Mouse (Mus musculus): ENCODE results near the gene Hoxc13. TPM values are rescaled to one million over a fixed set of nuclear protein-coding genes. Genes with fewer than 3 reads are reported as not detected.

The Hoxc13 gene
- total and polyA plus RNA-seq, 2 experiments from 2014 or later = not detected

GRCm38 (mm10) chr15:102965003-102965891 lies 44.3 kb downstream of the Hoxc13 start:
- Histone ChIP-seq H3K4me3 (ENCODE audit: low read depth, low read length) (no peak overlapping the region), H3K27ac (ENCODE audit: low read depth, low read length) (no peak overlapping the region), H3K27me3 (ENCODE audit: insufficient read depth, low read length) (peaks cover 96% of the 10 kb centered on the region), H3K9me3 (ENCODE audit: low read length) (no peaks in the 10 kb centered on the region), H3K36me3 (ENCODE audit: insufficient read depth) (no peaks in the 10 kb centered on the region), H3K4me1 (ENCODE audit: insufficient read depth) (no peaks in the 10 kb centered on the region), H3K4me2 (ENCODE audit: low read depth) (no peak overlapping the region), H3K9ac (no peak overlapping the region)
- 4% methylated on average over 26 of the region's 26 CpGs for WGBS
- no peak for ATAC-seq
- DNase-seq = no peak
- TF ChIP-seq CTCF (IDR thresholded peaks at IDR 0.05; ENCODE audit: low read depth) = no peak

- 0 out of 2 replicates have a peak overlapping the region, but pooled peaks have one; percentile 6 for H3K4me2 ChIP-seq (ENCODE audit: low read depth)
- H3K4me1 ChIP-seq (ENCODE audit: insufficient read depth) = no peaks in the 10 kb centered on the region
- H3K36me3 ChIP-seq (ENCODE audit: insufficient read depth) = no peaks in the 10 kb centered on the region
- H3K27me3 ChIP-seq (ENCODE audit: insufficient read depth, low read length) = peaks cover 96% of the 10 kb centered on the region
- WGBS = 4% methylated on average over 28 of the region's 30 CpGs
- H3K9ac ChIP-seq = no peak overlapping the region
- peak; percentile 66 for DNase-seq
- peak; percentile 40; the same call in 1 of the 2 replicates for ATAC-seq
- H3K27ac ChIP-seq (ENCODE audit: low read depth, low read length) = no peak overlapping the region
- H3K4me3 ChIP-seq (ENCODE audit: low read depth, low read length) = no peak overlapping the region
- H3K9me3 ChIP-seq (ENCODE audit: low read length) = no peaks in the 10 kb centered on the region
- peak; percentile 70 for TF ChIP-seq CTCF (IDR thresholded peaks at IDR 0.05; ENCODE audit: low read depth)
These were observed 45.2 kb downstream of the Hoxc13 start for GRCm38 (mm10) chr15:102965892-102966775.

- no peak for ATAC-seq
- no peak within 1 kb of the TSS for H3K4me3 ChIP-seq (ENCODE audit: low read depth, low read length)
These were observed 45.9 kb downstream of the Hoxc13 start, which contains the start of gene Hoxc10 for GRCm38 (mm10) chr15:102966776-102967311. TSS of gene Hoxc10 (plus strand) at chr15:102966796.

GRCm38 (mm10) chr15:102967312-102967510 lies 46.3 kb downstream of the Hoxc13 start, which contains the start of gene Hoxc5:
TSS of gene Hoxc5 (plus strand) at chr15:102967443.
- ATAC-seq (no peak), DNase-seq (no peak)
- Histone ChIP-seq H3K4me3 (ENCODE audit: low read depth, low read length) (no peak within 1 kb of the TSS), H3K9me3 (ENCODE audit: low read length) (no peaks in the 10 kb centered on the region), H3K36me3 (ENCODE audit: insufficient read depth) (no peaks in the 10 kb centered on the region), H3K27me3 (ENCODE audit: insufficient read depth, low read length) (peaks cover 97% of the 10 kb centered on the region), H3K4me1 (ENCODE audit: insufficient read depth) (no peaks in the 10 kb centered on the region), H3K9ac (no peak within 1 kb of the TSS), H3K4me2 (ENCODE audit: low read depth) (0 out of 2 replicates have a peak within 1 kb of the TSS, but pooled peaks have one; percentile 6), H3K27ac (ENCODE audit: low read depth, low read length) (no peak within 1 kb of the TSS)
- no peak for TF ChIP-seq CTCF (IDR thresholded peaks at IDR 0.05; ENCODE audit: low read depth)
- 3% methylated on average over 12 of the region's 12 CpGs for WGBS

More at GRCm38 (mm10) chr15:102966776-102967311, 45.9 kb downstream of the Hoxc13 start, which contains the start of gene Hoxc10:
- DNase-seq = no peak
- H3K27ac ChIP-seq (ENCODE audit: low read depth, low read length) = no peak within 1 kb of the TSS
- H3K9me3 ChIP-seq (ENCODE audit: low read length) = no peaks in the 10 kb centered on the region
- H3K9ac ChIP-seq = no peak within 1 kb of the TSS
- no peak for TF ChIP-seq CTCF (IDR thresholded peaks at IDR 0.05; ENCODE audit: low read depth)
- WGBS = 3% methylated on average over 27 of the region's 27 CpGs
- 0 out of 2 replicates have a peak within 1 kb of the TSS, but pooled peaks have one; percentile 6 for H3K4me2 ChIP-seq (ENCODE audit: low read depth)
- H3K4me1 ChIP-seq (ENCODE audit: insufficient read depth) = no peaks in the 10 kb centered on the region
- peaks cover 96% of the 10 kb centered on the region for H3K27me3 ChIP-seq (ENCODE audit: insufficient read depth, low read length)
- H3K36me3 ChIP-seq (ENCODE audit: insufficient read depth) = no peaks in the 10 kb centered on the region

- H3K36me3 ChIP-seq (ENCODE audit: insufficient read depth) = no peaks in the 10 kb centered on the region
- no peak for TF ChIP-seq CTCF (IDR thresholded peaks at IDR 0.05; ENCODE audit: low read depth)
- no peak overlapping the region for H3K4me3 ChIP-seq (ENCODE audit: low read depth, low read length)
- no peaks in the 10 kb centered on the region for H3K9me3 ChIP-seq (ENCODE audit: low read length)
- no peak overlapping the region for H3K4me2 ChIP-seq (ENCODE audit: low read depth)
- H3K4me1 ChIP-seq (ENCODE audit: insufficient read depth) = no peaks in the 10 kb centered on the region
- 2% methylated on average over 34 of the region's 34 CpGs for WGBS
- no peak overlapping the region for H3K27ac ChIP-seq (ENCODE audit: low read depth, low read length)
- no peak overlapping the region for H3K9ac ChIP-seq
- H3K27me3 ChIP-seq (ENCODE audit: insufficient read depth, low read length) = peaks cover 97% of the 10 kb centered on the region
- DNase-seq = no peak
- no peak for ATAC-seq
These were observed 46.9 kb downstream of the Hoxc13 start for GRCm38 (mm10) chr15:102967511-102968397.

GRCm38 (mm10) chr15:102969296-102969695 lies 48.4 kb downstream of the Hoxc13 start:
- no peak overlapping the region for H3K9ac ChIP-seq
- no peak overlapping the region for H3K4me2 ChIP-seq (ENCODE audit: low read depth)
- H3K27ac ChIP-seq (ENCODE audit: low read depth, low read length) = no peak overlapping the region
- no peak for TF ChIP-seq CTCF (IDR thresholded peaks at IDR 0.05; ENCODE audit: low read depth)
- H3K36me3 ChIP-seq (ENCODE audit: insufficient read depth) = no peaks in the 10 kb centered on the region
- WGBS = 24% methylated on average over 1 of the region's 1 CpGs
- peaks cover 97% of the 10 kb centered on the region for H3K27me3 ChIP-seq (ENCODE audit: insufficient read depth, low read length)
- no peak overlapping the region for H3K4me3 ChIP-seq (ENCODE audit: low read depth, low read length)
- H3K9me3 ChIP-seq (ENCODE audit: low read length) = no peaks in the 10 kb centered on the region
- no peaks in the 10 kb centered on the region for H3K4me1 ChIP-seq (ENCODE audit: insufficient read depth)
- ATAC-seq (no peak), DNase-seq (no peak)

Measured in forebrain, postnatal 0 days (tissue).